Mouse (Mus musculus): ENCODE measurements around the gene 3110009E18Rik. TPM values are rescaled to one million over a fixed set of nuclear protein-coding genes. Genes with fewer than 3 reads are reported as not detected.

Gene 3110009E18Rik
- polyA plus RNA-seq, 1 experiment = 5.3 TPM

DNA sequence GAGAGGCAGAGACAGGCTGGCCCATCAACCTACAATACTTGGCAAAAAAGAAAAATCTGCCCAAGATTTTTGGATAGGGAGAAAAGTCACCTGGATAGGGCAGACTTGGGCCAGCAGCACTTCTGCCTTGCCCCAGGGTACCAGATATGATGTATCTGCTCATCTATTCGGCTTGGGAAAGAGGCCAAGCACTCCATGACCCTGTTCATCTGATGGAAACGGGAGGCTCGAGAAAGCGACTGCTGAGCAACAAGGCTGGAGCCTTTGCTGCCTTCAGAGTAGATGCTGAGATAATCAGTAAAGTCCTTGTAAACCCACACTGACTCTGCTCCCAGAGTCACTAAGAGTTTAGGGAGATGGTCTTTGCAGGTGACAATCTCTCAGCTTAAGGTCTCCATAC is 1.6 kb upstream of the 3110009E18Rik start:
- H3K27ac ChIP-seq (ENCODE audit: insufficient read depth, low read depth, low read length) = no peak overlapping the region
- peak overlapping the region; percentile 81 for H3K4me3 ChIP-seq (ENCODE audit: insufficient read depth, low read length)
- TF ChIP-seq CTCF (IDR thresholded peaks at IDR 0.05; ENCODE audit: low read depth, low read length) (no peak), POLR2A (IDR thresholded peaks at IDR 0.05; ENCODE audit: borderline replicate concordance, low read depth, low read length) (no peak)
- H3K4me1 ChIP-seq (ENCODE audit: control insufficient read depth, insufficient read depth, low read length) = peaks cover 34% of the 10 kb centered on the region

DNA sequence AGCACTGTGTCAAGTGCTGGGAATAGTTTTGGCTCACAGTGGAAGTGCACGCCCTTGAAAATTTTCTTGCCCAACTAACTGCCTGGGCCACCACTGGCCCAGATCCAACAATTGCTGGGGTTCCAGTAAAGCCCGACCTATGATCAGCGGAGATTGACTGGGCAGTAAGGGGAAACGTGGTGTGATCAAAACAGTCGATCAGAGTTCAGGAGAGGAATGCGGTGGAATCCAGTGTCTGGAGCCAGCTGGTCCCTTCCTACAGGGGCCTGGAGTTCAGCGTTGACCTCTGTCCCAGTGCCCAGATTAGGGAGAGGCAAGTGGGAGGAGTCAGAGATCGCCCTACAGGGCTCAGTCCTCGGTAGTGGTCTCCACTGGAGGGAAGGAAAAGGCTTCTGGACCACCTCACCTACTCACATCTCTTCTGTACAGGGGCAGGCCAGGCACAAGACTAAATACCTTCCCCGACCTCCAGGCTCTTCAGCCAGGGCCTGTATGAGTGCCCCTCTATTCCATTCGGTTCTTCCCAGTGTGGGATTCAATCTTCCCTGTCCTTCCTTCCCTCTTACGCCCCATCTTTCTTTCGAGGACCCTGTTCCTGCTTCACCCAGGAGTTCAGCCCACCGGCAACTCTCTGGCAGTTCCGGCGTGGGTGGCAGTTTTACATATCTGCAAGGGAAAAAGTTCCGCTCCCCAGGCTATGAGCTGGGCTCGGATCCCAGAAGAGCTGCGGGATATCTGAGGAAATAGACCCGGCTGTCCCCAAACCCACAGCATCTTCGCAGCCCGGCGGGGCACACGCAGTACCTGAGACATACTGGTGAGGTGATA is 632 bp upstream of the 3110009E18Rik start:
- Histone ChIP-seq H3K27ac (ENCODE audit: insufficient read depth, low read depth, low read length) (peak overlapping the region; percentile 82), H3K4me1 (ENCODE audit: control insufficient read depth, insufficient read depth, low read length) (peaks cover 34% of the 10 kb centered on the region), H3K4me3 (ENCODE audit: insufficient read depth, low read length) (peak overlapping the region; percentile 81)
- no peak for TF ChIP-seq POLR2A (IDR thresholded peaks at IDR 0.05; ENCODE audit: borderline replicate concordance, low read depth, low read length)
- no peak for TF ChIP-seq CTCF (IDR thresholded peaks at IDR 0.05; ENCODE audit: low read depth, low read length)

DNA sequence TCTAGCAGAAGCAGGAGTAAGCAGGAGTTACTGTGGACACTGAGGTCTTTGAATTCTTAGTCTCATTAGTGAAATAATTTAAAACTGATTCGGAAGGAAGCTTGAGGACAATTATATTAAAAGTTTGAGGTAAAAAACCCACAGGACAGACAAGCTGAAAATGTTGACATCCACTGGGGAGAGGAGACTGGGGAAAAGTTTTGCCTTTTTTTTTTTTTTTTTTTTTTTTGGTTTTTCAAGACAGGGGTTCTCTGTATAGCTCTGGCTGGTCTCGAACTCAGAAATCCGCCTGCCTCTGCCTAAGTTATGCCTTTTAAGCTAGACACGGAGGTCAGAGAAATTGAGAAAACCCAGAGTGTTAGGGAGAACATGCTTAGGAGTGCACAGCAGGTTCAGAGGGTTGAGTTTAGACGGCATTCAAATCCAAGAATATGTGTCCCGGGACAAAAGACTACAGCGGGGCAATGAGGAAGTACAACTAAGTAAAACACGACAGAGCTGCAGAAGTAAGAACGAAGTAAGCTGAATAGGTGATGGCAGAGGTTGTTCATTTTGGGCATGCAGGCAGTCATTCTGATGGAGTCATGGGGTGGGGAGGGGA is 1.0 kb downstream of the 3110009E18Rik start:
- peaks cover 34% of the 10 kb centered on the region for H3K4me1 ChIP-seq (ENCODE audit: control insufficient read depth, insufficient read depth, low read length)
- peak overlapping the region; percentile 81 for H3K27ac ChIP-seq (ENCODE audit: insufficient read depth, low read depth, low read length)
- TF ChIP-seq CTCF (IDR thresholded peaks at IDR 0.05; ENCODE audit: low read depth, low read length) (no peak), POLR2A (IDR thresholded peaks at IDR 0.05; ENCODE audit: borderline replicate concordance, low read depth, low read length) (no peak)
- peak overlapping the region; percentile 66 for H3K4me3 ChIP-seq (ENCODE audit: insufficient read depth, low read length)

DNA sequence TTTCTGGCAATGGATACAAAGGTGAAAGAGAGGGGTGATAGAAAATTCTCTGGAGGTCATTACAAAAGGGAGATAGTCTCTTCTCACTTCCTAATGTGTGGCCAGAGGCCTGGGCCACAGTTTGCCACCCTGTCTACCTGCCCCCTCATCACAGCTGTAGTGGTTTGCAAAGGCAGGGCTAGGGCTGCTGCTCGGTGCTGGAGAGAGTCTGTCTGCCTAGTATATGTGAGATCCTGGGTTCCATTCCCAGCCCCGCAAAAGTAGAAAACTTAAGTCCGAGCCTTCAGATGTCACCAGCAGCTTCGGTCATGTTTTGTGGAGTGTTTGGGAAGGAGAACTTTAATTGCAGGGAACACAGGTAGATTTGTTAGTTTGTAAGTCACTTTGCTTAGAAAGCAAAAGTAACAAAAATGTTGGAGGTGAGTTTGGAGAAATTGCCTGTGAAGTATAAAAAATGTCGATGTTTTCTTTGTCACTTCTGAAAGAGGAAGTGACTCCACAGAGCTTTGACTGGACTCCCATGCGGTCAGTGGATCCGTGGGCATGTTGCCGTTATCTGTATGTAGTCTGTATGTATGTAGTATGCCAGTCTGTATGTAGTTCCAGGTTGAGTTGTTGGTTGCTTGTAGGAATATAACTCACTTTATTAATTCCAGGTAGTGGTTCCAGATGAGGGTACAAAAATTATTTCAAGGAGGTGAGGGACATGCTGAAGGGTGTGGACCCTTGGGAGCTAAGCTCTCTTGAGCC is 1.8 kb downstream of the 3110009E18Rik start:
- H3K27ac ChIP-seq (ENCODE audit: insufficient read depth, low read depth, low read length) = peak overlapping the region; percentile 81

DNA sequence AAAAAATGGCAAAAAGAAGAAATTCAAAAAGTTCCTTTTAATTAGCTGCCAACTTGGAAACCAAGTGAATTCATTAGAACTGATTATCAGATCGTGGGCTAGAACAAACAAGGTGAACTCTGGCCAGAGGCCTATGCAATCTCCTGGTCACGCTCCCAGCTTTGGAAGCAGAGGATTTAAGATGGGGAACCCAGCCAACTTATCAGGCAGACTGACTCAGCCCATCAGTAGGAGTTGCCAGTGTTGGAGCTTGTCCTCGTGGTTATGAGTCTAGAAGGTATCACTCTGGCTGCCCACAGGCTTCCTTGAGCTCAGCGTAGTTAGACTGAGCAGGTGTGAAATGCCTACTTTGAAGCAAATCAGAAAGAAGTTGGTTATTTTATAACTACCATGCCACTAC is 3.9 kb downstream of the 3110009E18Rik start:
- Histone ChIP-seq H3K4me3 (ENCODE audit: insufficient read depth, low read length) (no peak overlapping the region), H3K27ac (ENCODE audit: insufficient read depth, low read depth, low read length) (no peak overlapping the region), H3K4me1 (ENCODE audit: control insufficient read depth, insufficient read depth, low read length) (peaks cover 16% of the 10 kb centered on the region)
- no peak for TF ChIP-seq CTCF (IDR thresholded peaks at IDR 0.05; ENCODE audit: low read depth, low read length)

More for the DNA sequence above, 1.8 kb downstream of the 3110009E18Rik start:
- Histone ChIP-seq H3K4me3 (ENCODE audit: insufficient read depth, low read length) (peak overlapping the region; percentile 66; the same call in 1 of the 2 replicates), H3K4me1 (ENCODE audit: control insufficient read depth, insufficient read depth, low read length) (peaks cover 34% of the 10 kb centered on the region)
- TF ChIP-seq CTCF (IDR thresholded peaks at IDR 0.05; ENCODE audit: low read depth, low read length) = no peak
- TF ChIP-seq POLR2A (IDR thresholded peaks at IDR 0.05; ENCODE audit: borderline replicate concordance, low read depth, low read length) = no peak

DNA sequence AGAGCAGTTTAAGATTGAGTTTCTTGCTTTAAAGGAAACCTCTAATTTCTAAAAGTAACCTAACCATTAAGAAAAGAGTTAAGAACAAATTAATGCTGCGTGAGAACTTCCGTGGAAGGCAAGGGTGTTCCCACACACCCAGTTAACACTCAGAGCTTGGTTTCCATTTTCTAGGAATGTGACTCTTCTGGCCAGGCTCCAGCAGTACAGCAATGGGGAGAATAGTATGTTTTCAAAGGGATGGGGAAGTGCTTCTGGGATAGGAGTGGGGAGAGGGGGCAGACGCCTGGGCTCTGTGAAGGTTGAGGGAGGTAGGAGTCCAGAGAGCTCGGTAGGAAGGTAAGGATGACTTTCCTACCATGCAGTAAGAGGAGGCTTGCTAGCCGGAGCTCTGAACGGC is 4.5 kb downstream of the 3110009E18Rik start:
- H3K4me3 ChIP-seq (ENCODE audit: insufficient read depth, low read length) = no peak overlapping the region
- H3K27ac ChIP-seq (ENCODE audit: insufficient read depth, low read depth, low read length) = no peak overlapping the region
- H3K4me1 ChIP-seq (ENCODE audit: control insufficient read depth, insufficient read depth, low read length) = peaks cover 16% of the 10 kb centered on the region
- no peak for TF ChIP-seq CTCF (IDR thresholded peaks at IDR 0.05; ENCODE audit: low read depth, low read length)
- no peak for TF ChIP-seq POLR2A (IDR thresholded peaks at IDR 0.05; ENCODE audit: borderline replicate concordance, low read depth, low read length)

DNA sequence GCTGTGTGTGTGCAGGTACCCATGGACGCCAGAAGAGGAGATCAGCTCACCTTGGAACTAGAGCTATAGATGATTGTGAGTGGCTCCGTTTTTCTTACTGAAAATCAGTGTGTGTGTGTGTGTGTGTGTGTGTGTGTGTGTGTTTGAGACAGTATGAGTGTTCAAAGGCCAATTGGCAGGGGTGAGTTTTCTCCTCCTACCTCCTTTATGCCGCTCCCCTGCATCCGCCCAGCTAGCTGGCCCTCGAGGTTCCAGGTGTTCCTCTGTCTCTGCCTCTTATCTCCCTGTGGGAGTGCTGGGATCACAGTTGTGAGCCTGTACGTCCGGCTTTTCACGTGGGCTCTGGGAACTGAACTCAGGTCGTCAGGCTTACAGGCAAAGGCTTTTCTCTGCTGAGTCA is 5.3 kb downstream of the 3110009E18Rik start:
- H3K4me1 ChIP-seq (ENCODE audit: control insufficient read depth, insufficient read depth, low read length) = peaks cover 16% of the 10 kb centered on the region
- TF ChIP-seq CTCF (IDR thresholded peaks at IDR 0.05; ENCODE audit: low read depth, low read length) = no peak
- TF ChIP-seq POLR2A (IDR thresholded peaks at IDR 0.05; ENCODE audit: borderline replicate concordance, low read depth, low read length) = no peak

DNA sequence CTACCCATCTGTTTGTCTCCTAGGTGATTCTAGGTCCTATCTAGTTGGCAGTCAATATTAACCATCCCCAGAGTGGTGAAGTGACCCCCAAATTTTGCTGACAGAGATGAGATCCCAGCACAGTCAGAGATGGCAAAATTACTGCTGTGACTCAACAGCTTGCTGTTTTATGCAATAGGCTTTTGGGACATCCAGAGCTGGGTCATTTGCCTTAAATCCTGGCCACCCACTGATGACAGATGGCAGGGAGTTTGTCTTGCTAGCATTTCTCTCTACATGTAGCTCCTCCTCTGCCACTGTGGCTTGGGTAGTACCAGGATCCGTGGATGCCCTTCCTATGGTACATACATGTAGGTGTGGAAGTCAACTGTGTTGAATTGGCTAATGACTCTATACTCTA is 11.4 kb downstream of the 3110009E18Rik start:
- H3K27ac ChIP-seq (ENCODE audit: insufficient read depth, low read depth, low read length) = no peak overlapping the region

More for the DNA sequence above, 5.3 kb downstream of the 3110009E18Rik start:
- H3K27ac ChIP-seq (ENCODE audit: insufficient read depth, low read depth, low read length) = no peak overlapping the region
- no peak overlapping the region for H3K4me3 ChIP-seq (ENCODE audit: insufficient read depth, low read length)

DNA sequence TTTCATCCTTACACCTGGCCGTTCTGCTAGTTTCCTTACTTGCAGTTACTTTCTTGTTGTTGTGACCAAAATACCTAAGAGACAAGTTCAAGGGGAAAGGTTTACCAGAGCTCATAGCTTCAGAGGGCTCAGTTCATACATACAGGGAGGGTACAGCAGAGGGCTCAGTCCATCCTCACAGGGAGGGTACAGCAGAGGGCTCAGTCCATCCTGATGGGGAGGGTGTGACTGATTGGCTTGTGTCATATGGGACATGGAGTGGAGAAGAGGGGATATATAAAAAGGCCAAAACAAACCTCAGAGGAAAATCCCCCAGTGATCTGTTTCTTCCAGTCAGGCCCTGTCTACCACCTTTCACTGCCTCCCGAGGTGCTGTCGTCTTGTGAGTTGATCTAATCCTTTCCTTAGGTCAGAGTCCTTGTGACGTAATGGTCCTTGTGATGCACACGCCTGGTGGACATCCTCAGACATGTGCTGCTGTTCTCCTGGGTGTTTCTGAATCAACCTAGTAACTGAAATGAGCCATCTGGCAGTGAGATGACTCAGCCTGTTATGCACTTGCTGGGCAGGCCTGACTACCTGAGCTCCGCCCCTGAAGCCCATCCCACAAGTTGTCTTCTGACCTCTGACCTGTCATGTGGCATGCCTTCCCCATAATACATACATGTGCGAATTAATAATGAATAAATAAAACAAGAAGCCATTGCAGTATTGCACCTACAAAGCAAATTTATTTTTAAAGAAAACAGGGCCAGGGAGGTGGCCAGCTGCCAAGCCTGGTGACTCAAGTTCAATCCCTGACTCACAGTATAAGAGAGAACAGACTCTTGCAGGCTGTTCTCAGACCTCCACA is 15.2 kb downstream of the 3110009E18Rik start:
- peaks cover 9% of the 10 kb centered on the region for H3K4me1 ChIP-seq (ENCODE audit: control insufficient read depth, insufficient read depth, low read length)
- no peak overlapping the region for H3K4me3 ChIP-seq (ENCODE audit: insufficient read depth, low read length)
- TF ChIP-seq CTCF (IDR thresholded peaks at IDR 0.05; ENCODE audit: low read depth, low read length) = no peak
- TF ChIP-seq POLR2A (IDR thresholded peaks at IDR 0.05; ENCODE audit: borderline replicate concordance, low read depth, low read length) = no peak
- H3K27ac ChIP-seq (ENCODE audit: insufficient read depth, low read depth, low read length) = peak overlapping the region; percentile 32

More for the DNA sequence above, 11.4 kb downstream of the 3110009E18Rik start:
- TF ChIP-seq POLR2A (IDR thresholded peaks at IDR 0.05; ENCODE audit: borderline replicate concordance, low read depth, low read length) (no peak), CTCF (IDR thresholded peaks at IDR 0.05; ENCODE audit: low read depth, low read length) (no peak)
- H3K4me1 ChIP-seq (ENCODE audit: control insufficient read depth, insufficient read depth, low read length) = peaks cover 9% of the 10 kb centered on the region
- no peak overlapping the region for H3K4me3 ChIP-seq (ENCODE audit: insufficient read depth, low read length)

Measured in bone marrow macrophage, adult 2 months (primary cell).